Mouse (Mus musculus) kidney, embryonic 15.5 days (tissue): ENCODE measurements at regions not wholly inside any gene's neighbourhood (a gene's known extent, or its start where the extent isn't known, plus 50 kb on each side); places are given as distances from the start of the nearest gene placed in this dataset.

ENCODE experiments used
- ATAC-seq: fragments of 200-750 bp; cut with Nextera tagmentation; replicated peaks from 2 replicates; pipeline ENCODE4 v1.8.0; 2017; ENCODE audit warnings: moderate TSS enrichment; ENCODE audit not compliant: low FRiP score
- H3K27ac ChIP-seq: fragments of 300-500 bp; sonication (generic); 2 replicates; pipeline ENCODE4 v1.5.1; 2015; ENCODE audit warnings: mild to moderate bottlenecking, inconsistent platforms
- H3K27me3 ChIP-seq: fragments of 300-500 bp; sonication (generic); 2 replicates; pipeline ENCODE4 v1.6.1; 2015; ENCODE audit warnings: inconsistent platforms
- H3K36me3 ChIP-seq: fragments of 300-500 bp; sonication (generic); 2 replicates; pipeline ENCODE4 v1.6.1; 2015; ENCODE audit warnings: inconsistent platforms
- H3K4me1 ChIP-seq: fragments of 300-500 bp; sonication (generic); 2 replicates; pipeline ENCODE4 v1.6.1; 2015; ENCODE audit warnings: inconsistent platforms
- H3K4me2 ChIP-seq: fragments of 300-500 bp; sonication (generic); 2 replicates; pipeline ENCODE4 v1.6.1; 2015; ENCODE audit warnings: moderate library complexity, mild to moderate bottlenecking, inconsistent platforms
- H3K4me3 ChIP-seq: fragments of 300-500 bp; sonication (generic); replicated peaks from 2 replicates; pipeline ENCODE4 v1.5.1; 2015; ENCODE audit warnings: mild to moderate bottlenecking, inconsistent platforms
- H3K9ac ChIP-seq: fragments of 300-500 bp; sonication (generic); 2 replicates; pipeline ENCODE4 v1.6.1; 2015; ENCODE audit warnings: mild to moderate bottlenecking, inconsistent platforms
- H3K9me3 ChIP-seq: fragments of 300-500 bp; sonication (generic); replicated peaks from 2 replicates; pipeline ENCODE4 v1.6.1; 2016; ENCODE audit warnings: inconsistent platforms
- WGBS: fragments of 180-500 bp; shearing (Covaris S2); methylation state at CpG from one replicate; pipeline ENCODE4 v1.1.7; 2015; ENCODE audit warnings: mixed read lengths; 5-methylcytosine and 5-hydroxymethylcytosine counted together

DNA sequence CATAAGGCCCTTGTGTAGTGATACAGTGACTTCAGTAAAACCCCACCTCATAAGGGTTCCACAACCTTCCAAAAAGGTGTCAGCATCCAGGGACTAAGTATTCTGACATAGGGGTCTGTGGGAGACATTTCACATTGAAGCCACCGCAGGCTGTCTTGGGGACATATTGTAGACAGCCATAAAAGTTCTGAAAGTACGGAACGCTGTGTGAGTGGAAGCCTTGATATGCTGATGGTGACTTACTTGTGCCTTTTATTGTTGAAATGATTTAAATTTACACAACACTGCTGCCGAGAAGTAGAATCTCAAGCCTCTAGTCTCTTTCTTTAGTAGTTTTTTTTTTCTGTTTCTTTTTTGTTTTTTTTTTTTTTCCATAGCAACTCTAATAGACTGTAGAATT lies 82.5 kb upstream of the Tmtc4 start:
- Histone ChIP-seq H3K36me3 (no peaks in the 10 kb centered on the region), H3K4me2 (no peak overlapping the region), H3K9ac (no peak overlapping the region), H3K9me3 (no peaks in the 10 kb centered on the region), H3K27me3 (no peaks in the 10 kb centered on the region), H3K4me3 (no peak overlapping the region), H3K4me1 (no peaks in the 10 kb centered on the region), H3K27ac (no peak overlapping the region)
- ATAC-seq: no peak
- whole genome bisulfite sequencing: 75% methylated on average over 4 of the region's 4 CpGs

DNA sequence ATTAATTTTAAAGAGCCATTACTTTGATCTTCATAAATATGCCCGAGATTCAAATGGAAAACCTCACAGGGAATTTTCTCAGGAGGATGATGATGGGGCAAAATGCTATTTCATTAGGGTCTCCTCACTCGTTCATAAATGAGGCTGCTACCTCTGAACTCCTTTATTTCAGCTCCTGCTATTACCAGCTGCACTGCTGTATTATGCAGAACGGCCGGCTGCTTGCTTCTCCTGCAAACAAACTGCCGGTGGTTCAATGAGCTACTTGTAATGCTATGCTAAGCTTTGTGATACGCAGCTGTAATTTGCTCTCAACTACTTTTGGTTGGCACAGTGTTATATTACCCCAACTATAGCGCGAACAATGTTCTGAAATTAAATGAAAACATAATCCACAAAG lies 81.7 kb upstream of the Tmtc4 start:
- Histone ChIP-seq H3K4me1 (no peaks in the 10 kb centered on the region), H3K27me3 (no peaks in the 10 kb centered on the region), H3K27ac (no peak overlapping the region), H3K4me2 (no peak overlapping the region), H3K36me3 (no peaks in the 10 kb centered on the region), H3K4me3 (no peak overlapping the region), H3K9ac (no peak overlapping the region), H3K9me3 (no peaks in the 10 kb centered on the region)
- WGBS: 56% methylated on average over 8 of the region's 8 CpGs
- no peak for ATAC-seq

DNA sequence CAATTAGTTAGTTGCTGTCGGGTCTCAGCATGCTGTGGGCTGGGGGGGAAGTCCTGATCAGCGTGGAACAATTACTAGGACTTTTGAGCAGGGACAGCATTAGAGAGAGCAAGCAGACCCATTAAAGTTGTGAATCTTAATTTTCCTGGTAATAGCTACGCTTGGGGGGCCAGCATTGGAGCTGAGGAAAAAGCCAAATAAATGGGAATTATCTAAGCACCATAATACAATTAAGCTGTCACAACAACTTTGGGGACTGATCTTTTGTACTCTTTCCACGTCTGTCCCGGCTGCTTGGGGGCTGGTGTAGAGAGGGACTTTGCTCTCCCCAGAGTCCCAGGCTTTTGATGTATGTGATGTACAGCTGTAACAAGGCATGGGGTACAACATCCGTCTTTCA lies 81.3 kb upstream of the Tmtc4 start:
- no peak overlapping the region for H3K9ac ChIP-seq
- H3K27ac ChIP-seq: no peak overlapping the region
- no peaks in the 10 kb centered on the region for H3K27me3 ChIP-seq
- 43% methylated on average over 6 of the region's 6 CpGs for WGBS
- no peak overlapping the region for H3K4me3 ChIP-seq
- no peak overlapping the region for H3K4me2 ChIP-seq
- no peaks in the 10 kb centered on the region for H3K9me3 ChIP-seq
- H3K36me3 ChIP-seq: no peaks in the 10 kb centered on the region
- no peak for ATAC-seq
- H3K4me1 ChIP-seq: no peaks in the 10 kb centered on the region

DNA sequence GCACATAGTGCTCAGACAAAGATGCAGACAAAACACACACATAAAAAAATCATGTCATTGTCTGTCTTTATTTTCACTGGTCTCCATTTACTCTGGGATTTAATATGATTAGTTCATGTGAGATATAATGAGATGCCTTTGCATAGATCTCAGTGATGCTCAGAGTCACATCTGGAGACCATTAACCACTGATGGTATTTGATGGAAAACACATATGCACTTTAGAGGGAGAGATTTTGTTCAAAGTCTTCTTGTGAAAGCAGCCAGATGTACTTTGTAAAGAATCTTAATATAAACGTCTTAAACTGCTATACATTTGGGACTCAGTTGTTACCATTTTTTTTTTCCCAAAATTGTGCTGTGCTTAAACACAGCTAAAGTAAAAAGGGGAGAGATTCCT lies 79.1 kb upstream of the Tmtc4 start:
- Histone ChIP-seq H3K4me1 (no peaks in the 10 kb centered on the region), H3K9ac (no peak overlapping the region), H3K9me3 (no peaks in the 10 kb centered on the region), H3K4me3 (no peak overlapping the region), H3K27me3 (no peaks in the 10 kb centered on the region), H3K36me3 (no peaks in the 10 kb centered on the region), H3K4me2 (no peak overlapping the region), H3K27ac (no peak overlapping the region)
- no peak for ATAC-seq
- WGBS: 55% methylated on average over 1 of the region's 1 CpGs

DNA sequence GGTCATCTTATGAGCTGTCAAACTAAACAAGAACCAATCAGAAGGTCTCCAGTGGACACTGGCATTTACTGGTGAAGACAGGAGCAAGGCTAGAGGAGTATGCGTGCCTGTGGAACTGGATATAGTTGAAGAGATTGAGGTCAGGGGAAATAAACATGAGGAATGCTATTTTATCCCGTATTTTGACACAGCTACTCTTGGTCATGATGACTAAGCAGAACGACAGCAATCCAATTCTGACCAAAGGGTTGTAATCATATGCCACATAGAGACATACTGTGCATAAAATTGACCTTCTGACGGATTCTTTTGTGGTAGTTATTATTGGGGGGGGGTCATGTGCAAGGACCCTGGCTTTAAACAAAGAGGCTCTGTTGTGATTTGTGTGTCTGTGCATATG lies 73.1 kb upstream of the Tmtc4 start:
- ATAC-seq: no peak
- 60% methylated on average over 4 of the region's 4 CpGs for WGBS
- no peak overlapping the region for H3K4me2 ChIP-seq
- no peaks in the 10 kb centered on the region for H3K4me1 ChIP-seq
- no peak overlapping the region for H3K9ac ChIP-seq
- no peak overlapping the region for H3K27ac ChIP-seq
- H3K36me3 ChIP-seq: no peaks in the 10 kb centered on the region
- no peaks in the 10 kb centered on the region for H3K27me3 ChIP-seq
- no peak overlapping the region for H3K4me3 ChIP-seq
- H3K9me3 ChIP-seq: no peaks in the 10 kb centered on the region

DNA sequence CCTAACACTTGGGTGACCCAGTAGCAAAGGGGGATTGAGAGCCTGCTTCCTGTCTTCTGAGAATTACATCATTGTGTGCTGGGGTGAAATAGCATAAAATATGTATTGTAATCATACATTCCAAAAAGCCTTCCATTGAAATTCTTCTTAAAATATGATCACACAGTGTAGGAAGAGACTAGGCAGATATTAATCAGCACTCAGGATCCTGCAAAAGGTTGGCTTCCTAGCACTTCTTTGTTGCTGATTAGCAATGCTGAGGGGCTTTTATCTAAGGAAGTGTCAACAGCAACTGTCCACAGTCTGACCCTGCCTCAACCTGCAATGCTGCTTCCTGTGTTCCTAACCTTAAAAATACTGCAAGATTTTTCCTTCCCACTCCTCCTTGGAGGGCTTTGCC lies 64.6 kb upstream of the Tmtc4 start:
- H3K4me3 ChIP-seq: no peak overlapping the region
- H3K27ac ChIP-seq: peak overlapping the region; percentile 32; the same call in 1 of the 2 replicates
- H3K9me3 ChIP-seq: no peaks in the 10 kb centered on the region
- H3K27me3 ChIP-seq: no peaks in the 10 kb centered on the region
- H3K36me3 ChIP-seq: no peaks in the 10 kb centered on the region
- no peak overlapping the region for H3K9ac ChIP-seq
- no peak overlapping the region for H3K4me2 ChIP-seq
- ATAC-seq: peak; percentile 79
- H3K4me1 ChIP-seq: no peaks in the 10 kb centered on the region

DNA sequence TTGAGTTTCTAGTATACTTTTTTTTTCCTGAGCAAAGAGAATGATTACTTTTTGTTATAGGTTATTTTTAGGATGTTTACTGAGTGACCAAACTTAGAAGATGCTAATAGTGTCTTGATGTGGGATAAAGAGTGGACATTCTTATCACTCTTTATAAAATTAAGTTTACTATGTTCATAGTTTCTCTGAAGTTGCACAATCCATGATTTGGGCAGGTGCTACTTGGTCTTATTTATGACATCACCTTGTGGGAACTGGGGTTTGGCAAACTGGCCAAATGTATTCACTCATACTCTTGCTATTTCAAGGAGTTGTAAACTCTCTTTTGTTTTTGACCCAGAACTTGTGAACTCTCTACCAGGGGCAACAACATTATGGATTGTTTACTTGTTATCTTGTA lies 56.2 kb upstream of the Tmtc4 start:
- Histone ChIP-seq H3K4me1 (no peaks in the 10 kb centered on the region), H3K36me3 (no peaks in the 10 kb centered on the region), H3K9me3 (no peaks in the 10 kb centered on the region), H3K9ac (no peak overlapping the region), H3K4me2 (no peak overlapping the region), H3K4me3 (no peak overlapping the region), H3K27me3 (no peaks in the 10 kb centered on the region), H3K27ac (no peak overlapping the region)
- ATAC-seq: no peak

DNA sequence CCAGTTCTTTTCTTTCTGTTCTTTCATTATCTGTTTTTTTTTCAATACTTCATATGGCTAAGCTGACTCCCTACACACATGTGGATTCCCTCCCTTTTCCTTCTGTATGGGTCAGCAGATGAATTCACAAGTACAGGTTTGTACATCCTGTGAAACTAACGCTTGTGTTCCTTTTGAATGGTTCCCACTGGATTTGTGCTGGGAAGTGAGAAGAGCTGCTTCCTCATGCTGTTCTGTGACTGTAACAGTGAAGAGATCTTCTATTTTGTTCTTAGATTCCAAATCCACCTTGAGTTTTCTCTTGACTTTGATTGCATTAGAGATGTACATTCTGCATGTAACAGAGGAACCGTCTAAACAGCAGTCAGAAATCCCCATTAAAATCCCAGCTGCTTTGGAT lies 53.6 kb upstream of the Tmtc4 start:
- H3K27me3 ChIP-seq: no peaks in the 10 kb centered on the region
- no peak overlapping the region for H3K4me3 ChIP-seq
- ATAC-seq: no peak
- H3K9ac ChIP-seq: no peak overlapping the region
- no peaks in the 10 kb centered on the region for H3K9me3 ChIP-seq
- no peaks in the 10 kb centered on the region for H3K4me1 ChIP-seq
- H3K36me3 ChIP-seq: no peaks in the 10 kb centered on the region
- H3K4me2 ChIP-seq: no peak overlapping the region
- 38% methylated on average over 2 of the region's 2 CpGs for WGBS
- no peak overlapping the region for H3K27ac ChIP-seq
